Mouse (Mus musculus): ENCODE data around the gene Ptprd. TPM values are rescaled to one million over a fixed set of nuclear protein-coding genes. Genes with fewer than 3 reads are reported as not detected.

Ptprd gene
- total and polyA plus RNA-seq, 2 experiments from 2014 or later = 5.6 to 23.3 TPM

DNA sequence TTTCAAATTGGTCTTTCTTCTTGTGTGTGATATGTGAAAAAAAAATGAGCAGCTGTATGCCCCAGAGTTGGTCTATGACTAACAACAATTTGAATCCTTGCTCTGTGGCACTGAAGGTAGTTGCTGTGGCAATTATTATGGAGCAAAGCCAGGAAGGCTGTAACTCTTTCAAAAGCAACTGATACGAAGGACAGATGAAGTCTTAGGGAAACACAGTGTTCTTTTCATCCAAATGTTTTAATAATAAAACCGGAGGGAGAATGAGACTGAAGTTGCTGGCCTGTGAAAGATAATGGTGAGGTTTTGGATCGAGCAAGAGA lies 2187.3 kb downstream of the Ptprd start:
- 69% methylated on average over 3 of the region's 3 CpGs for WGBS
- no peak overlapping the region for H3K27ac ChIP-seq (ENCODE audit: low read depth)
- TF ChIP-seq CTCF (IDR thresholded peaks at IDR 0.05; ENCODE audit: low read depth) (no peak), EP300 (IDR thresholded peaks at IDR 0.05; ENCODE audit: low read depth) (no peak)

DNA sequence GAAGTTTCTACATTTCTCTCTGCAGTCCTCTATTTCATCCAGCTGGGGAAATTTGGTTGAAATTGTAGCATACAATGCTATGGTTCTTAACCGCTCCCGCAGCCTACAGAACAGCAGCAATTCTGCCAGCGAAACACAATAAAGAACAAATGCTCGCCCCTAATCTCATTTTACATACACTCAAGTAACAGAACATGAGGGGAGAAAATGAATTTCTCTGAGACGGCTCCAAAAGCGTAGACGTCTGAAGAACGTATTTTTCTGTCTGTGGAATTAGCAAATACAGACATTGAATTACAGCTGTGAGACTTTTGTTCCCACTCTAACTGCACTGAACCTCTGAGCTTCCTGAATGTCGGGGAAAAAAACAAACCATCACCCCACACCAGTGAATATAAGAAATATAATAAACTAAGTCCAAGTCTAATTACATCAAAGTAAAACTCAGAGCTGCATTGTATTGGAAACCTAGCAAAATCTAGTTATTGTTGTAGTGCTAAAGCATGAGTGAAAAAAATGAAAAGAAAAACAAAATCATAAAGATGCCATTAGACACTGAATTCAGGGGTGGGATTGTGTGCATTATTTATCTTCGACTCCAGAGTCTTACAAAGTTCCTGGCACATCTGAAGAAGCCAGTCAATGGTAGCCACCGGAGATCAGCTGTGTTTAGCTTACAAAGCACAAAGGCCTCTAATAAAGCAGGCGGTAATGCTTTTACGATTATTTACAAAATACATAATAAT lies 2187.8 kb downstream of the Ptprd start:
- H3K4me1 ChIP-seq (ENCODE audit: control insufficient read depth, insufficient read depth) = no peaks in the 10 kb centered on the region
- ATAC-seq (ENCODE audit: insufficient read depth, low read depth) = no peak
- 88% methylated on average over 13 of the region's 13 CpGs for WGBS

More for the DNA sequence above, 2187.3 kb downstream of the Ptprd start:
- no peak overlapping the region for H3K4me3 ChIP-seq (ENCODE audit: low read depth, low read length)
- H3K4me2 ChIP-seq (ENCODE audit: low read depth, low read length) = no peak overlapping the region
- H3K9ac ChIP-seq (replicated peaks; ENCODE audit: low read depth, low read length) = no peak overlapping the region
- ATAC-seq (ENCODE audit: insufficient read depth, low read depth) (no peak), DNase-seq (ENCODE audit: low spot score) (no peak)
- H3K36me3 ChIP-seq (replicated peaks; ENCODE audit: control insufficient read depth, insufficient read depth, low read length) = no peaks in the 10 kb centered on the region
- no peaks in the 10 kb centered on the region for H3K27me3 ChIP-seq (ENCODE audit: control insufficient read depth, insufficient read depth, low read length)
- H3K4me1 ChIP-seq (ENCODE audit: control insufficient read depth, insufficient read depth) = no peaks in the 10 kb centered on the region
- no peaks in the 10 kb centered on the region for H3K9me3 ChIP-seq (replicated peaks; ENCODE audit: control insufficient read depth, low read length)

DNA sequence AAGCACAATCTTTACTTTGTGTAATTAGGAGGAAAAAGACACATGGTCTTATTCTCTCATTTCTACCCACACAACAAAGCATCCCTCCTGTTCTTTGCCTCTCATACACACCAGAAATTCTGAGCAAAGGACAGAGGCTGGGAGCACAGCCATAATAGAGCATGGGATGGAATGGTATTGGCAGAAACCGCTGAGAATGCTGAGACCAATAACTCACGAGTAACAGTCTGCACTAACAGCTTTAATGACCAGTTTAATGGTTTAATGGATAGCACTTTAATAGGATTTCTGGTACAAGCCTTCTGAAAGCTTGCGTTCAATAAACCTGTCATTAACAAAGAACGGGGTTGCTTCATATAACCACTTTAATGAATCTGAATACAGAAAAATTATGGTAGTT lies 2190.1 kb downstream of the Ptprd start:
- WGBS = 90% methylated on average over 4 of the region's 4 CpGs
- no peak for ATAC-seq (ENCODE audit: insufficient read depth, low read depth)

More for the DNA sequence above, 2187.8 kb downstream of the Ptprd start:
- no peaks in the 10 kb centered on the region for H3K36me3 ChIP-seq (replicated peaks; ENCODE audit: control insufficient read depth, insufficient read depth, low read length)
- no peak for DNase-seq (ENCODE audit: low spot score)
- H3K4me2 ChIP-seq (ENCODE audit: low read depth, low read length) = no peak overlapping the region
- no peak overlapping the region for H3K27ac ChIP-seq (ENCODE audit: low read depth)
- H3K4me3 ChIP-seq (ENCODE audit: low read depth, low read length) = no peak overlapping the region
- no peak overlapping the region for H3K9ac ChIP-seq (replicated peaks; ENCODE audit: low read depth, low read length)
- H3K9me3 ChIP-seq (replicated peaks; ENCODE audit: control insufficient read depth, low read length) = no peaks in the 10 kb centered on the region
- H3K27me3 ChIP-seq (ENCODE audit: control insufficient read depth, insufficient read depth, low read length) = no peaks in the 10 kb centered on the region
- TF ChIP-seq CTCF (IDR thresholded peaks at IDR 0.05; ENCODE audit: low read depth) = no peak
- TF ChIP-seq EP300 (IDR thresholded peaks at IDR 0.05; ENCODE audit: low read depth) = no peak

GRCm38 (mm10) chr4:76015026-76015425 lies 2196.7 kb downstream of the Ptprd start:
- Histone ChIP-seq H3K4me1 (ENCODE audit: control insufficient read depth, insufficient read depth) (no peaks in the 10 kb centered on the region), H3K4me3 (ENCODE audit: low read depth, low read length) (no peak overlapping the region), H3K4me2 (ENCODE audit: low read depth, low read length) (no peak overlapping the region), H3K9ac (replicated peaks; ENCODE audit: low read depth, low read length) (no peak overlapping the region), H3K9me3 (replicated peaks; ENCODE audit: control insufficient read depth, low read length) (no peaks in the 10 kb centered on the region), H3K27ac (ENCODE audit: low read depth) (no peak overlapping the region), H3K36me3 (replicated peaks; ENCODE audit: control insufficient read depth, insufficient read depth, low read length) (no peaks in the 10 kb centered on the region), H3K27me3 (ENCODE audit: control insufficient read depth, insufficient read depth, low read length) (no peaks in the 10 kb centered on the region)
- TF ChIP-seq EP300 (IDR thresholded peaks at IDR 0.05; ENCODE audit: low read depth) (no peak), CTCF (IDR thresholded peaks at IDR 0.05; ENCODE audit: low read depth) (no peak)
- no peak for ATAC-seq (ENCODE audit: insufficient read depth, low read depth)
- 94% methylated on average over 3 of the region's 3 CpGs for WGBS
- DNase-seq (ENCODE audit: low spot score) = no peak

More for the DNA sequence above, 2190.1 kb downstream of the Ptprd start:
- Histone ChIP-seq H3K9ac (replicated peaks; ENCODE audit: low read depth, low read length) (no peak overlapping the region), H3K27me3 (ENCODE audit: control insufficient read depth, insufficient read depth, low read length) (no peaks in the 10 kb centered on the region), H3K9me3 (replicated peaks; ENCODE audit: control insufficient read depth, low read length) (no peaks in the 10 kb centered on the region), H3K4me2 (ENCODE audit: low read depth, low read length) (no peak overlapping the region), H3K36me3 (replicated peaks; ENCODE audit: control insufficient read depth, insufficient read depth, low read length) (no peaks in the 10 kb centered on the region), H3K27ac (ENCODE audit: low read depth) (no peak overlapping the region), H3K4me3 (ENCODE audit: low read depth, low read length) (no peak overlapping the region), H3K4me1 (ENCODE audit: control insufficient read depth, insufficient read depth) (no peaks in the 10 kb centered on the region)
- no peak for TF ChIP-seq CTCF (IDR thresholded peaks at IDR 0.05; ENCODE audit: low read depth)
- no peak for TF ChIP-seq EP300 (IDR thresholded peaks at IDR 0.05; ENCODE audit: low read depth)
- no peak for DNase-seq (ENCODE audit: low spot score)

- Histone ChIP-seq H3K9ac (replicated peaks; ENCODE audit: low read depth, low read length) (no peak overlapping the region), H3K27me3 (ENCODE audit: control insufficient read depth, insufficient read depth, low read length) (no peaks in the 10 kb centered on the region), H3K9me3 (replicated peaks; ENCODE audit: control insufficient read depth, low read length) (no peaks in the 10 kb centered on the region), H3K4me3 (ENCODE audit: low read depth, low read length) (no peak overlapping the region), H3K4me1 (ENCODE audit: control insufficient read depth, insufficient read depth) (no peaks in the 10 kb centered on the region), H3K36me3 (replicated peaks; ENCODE audit: control insufficient read depth, insufficient read depth, low read length) (no peaks in the 10 kb centered on the region), H3K27ac (ENCODE audit: low read depth) (no peak overlapping the region), H3K4me2 (ENCODE audit: low read depth, low read length) (no peak overlapping the region)
- ATAC-seq (ENCODE audit: insufficient read depth, low read depth) (no peak), DNase-seq (ENCODE audit: low spot score) (no peak)
- WGBS = 72% methylated on average over 3 of the region's 3 CpGs
- TF ChIP-seq EP300 (IDR thresholded peaks at IDR 0.05; ENCODE audit: low read depth) (no peak), CTCF (IDR thresholded peaks at IDR 0.05; ENCODE audit: low read depth) (no peak)
Measured at GRCm38 (mm10) chr4:76014151-76014840, 2197.5 kb downstream of the Ptprd start.
